Mouse (Mus musculus) brain, embryonic 14.5 days (tissue): ENCODE data around the gene Lefty1. TPM values are rescaled to one million over a fixed set of nuclear protein-coding genes. Genes with fewer than 3 reads are reported as not detected.
A peak's percentile ranks its signal among the peaks of the same experiment; 100 is the strongest.

Source experiments
- DNase-seq: peaks from one replicate; pipeline ENCODE4 v3.0.0-alpha.2; 2011; ENCODE audit warnings: low read depth
- CTCF ChIP-seq: fragments of 200-500 bp; IDR thresholded peaks from 2 replicates; pipeline ENCODE4 v1.5.1; 2012; ENCODE audit warnings: inconsistent platforms, mild to moderate bottlenecking, moderate library complexity, borderline replicate concordance; ENCODE audit not compliant: insufficient read depth, insufficient read length; ENCODE audit errors: extremely low read depth
- POLR2A ChIP-seq: fragments of 200-500 bp; IDR thresholded peaks from 2 replicates; pipeline ENCODE4 v1.6.1; 2012; ENCODE audit warnings: mild to moderate bottlenecking, inconsistent platforms, borderline replicate concordance; ENCODE audit not compliant: poor library complexity, insufficient read depth, insufficient read length, severe bottlenecking; ENCODE audit errors: extremely low read depth
- polyA plus RNA-seq: library from polyadenylated mRNA; depleted of rRNA; stranded (reverse); fragments of >200 nt; gene quantifications from 2 replicates; pipeline ENCODE4 v1.2.3, GENCODE M21; 2012

The Lefty1 gene
- polyA plus RNA-seq, 1 experiment = 1.1 TPM

- no peak for DNase-seq
Observed at GRCm38 (mm10) chr1:180905307-180905706, 29.5 kb upstream of the Lefty1 start.

GRCm38 (mm10) chr1:180905876-180906275, 28.9 kb upstream of the Lefty1 start:
- DNase-seq = no peak
- TF ChIP-seq CTCF (no peak), POLR2A (no peak)

More at GRCm38 (mm10) chr1:180905307-180905706, 29.5 kb upstream of the Lefty1 start:
- TF ChIP-seq CTCF = no peak
- TF ChIP-seq POLR2A = no peak

GRCm38 (mm10) chr1:180906461-180907147, 28.2 kb upstream of the Lefty1 start:
- no peak for TF ChIP-seq CTCF
- no peak for TF ChIP-seq POLR2A
- DNase-seq = no peak

GRCm38 (mm10) chr1:180911138-180911537, 23.7 kb upstream of the Lefty1 start:
- peak; percentile 33 for DNase-seq
- TF ChIP-seq CTCF (peak; percentile 33; the same call in 1 of the 2 replicates), POLR2A (no peak)

- TF ChIP-seq POLR2A (no peak), CTCF (no peak)
- DNase-seq = peak; percentile 48
Observed at GRCm38 (mm10) chr1:180911653-180912287, 23.1 kb upstream of the Lefty1 start.

- TF ChIP-seq POLR2A (no peak), CTCF (no peak)
- no peak for DNase-seq
Observed at GRCm38 (mm10) chr1:180912792-180913191, 22.0 kb upstream of the Lefty1 start.

GRCm38 (mm10) chr1:180913797-180914196, 21.0 kb upstream of the Lefty1 start:
- DNase-seq = peak; percentile 57
- TF ChIP-seq POLR2A = no peak
- TF ChIP-seq CTCF = no peak

GRCm38 (mm10) chr1:180916425-180916824, 18.4 kb upstream of the Lefty1 start:
- no peak for TF ChIP-seq CTCF
- no peak for TF ChIP-seq POLR2A
- no peak for DNase-seq

- no peak for DNase-seq
Observed at GRCm38 (mm10) chr1:180917053-180917452, 17.8 kb upstream of the Lefty1 start.

GRCm38 (mm10) chr1:180919686-180920085, 15.1 kb upstream of the Lefty1 start:
- TF ChIP-seq CTCF (peak; percentile 51; the same call in 1 of the 2 replicates), POLR2A (no peak)
- no peak for DNase-seq

More at GRCm38 (mm10) chr1:180917053-180917452, 17.8 kb upstream of the Lefty1 start:
- no peak for TF ChIP-seq CTCF
- TF ChIP-seq POLR2A = no peak

- DNase-seq = no peak
- no peak for TF ChIP-seq POLR2A
- TF ChIP-seq CTCF = no peak
Observed at GRCm38 (mm10) chr1:180922273-180923048, 12.4 kb upstream of the Lefty1 start.
